Comparison of ENCODE assay signal across 10 mouse cellular contexts in genomic region chr7:127922451-127923275, GRCm38 (mm10). TPM values are rescaled to one million over a fixed set of nuclear protein-coding genes. Genes with fewer than 3 reads are reported as not detected.
DNase-seq lines count a peak whose midpoint lies in the region; ATAC-seq lines count a peak whose summit lies in the region.
"Had no signal": no experiment of that assay in that cellular context is flagged by ENCODE, and none has a peak within 500 bp of the region (broad histone marks: within the 10 kb centered on the region; RNA-seq: fewer than 3 reads in every experiment).

No protein-coding gene starts in this region.

- peaks cover 82% of the 10 kb centered on the region for H3K36me3 ChIP-seq in hindbrain, embryonic 13.5 days

- no peaks in the 10 kb centered on the region for H3K9me3 ChIP-seq in hindbrain, embryonic 13.5 days

- no peak overlapping the region for H3K9ac ChIP-seq in hindbrain, embryonic 13.5 days

- no peak overlapping the region for H3K27ac ChIP-seq in hindbrain, embryonic 13.5 days

- peak; percentile 27 to 37 for DNase-seq in frontal cortex, postnatal 36 days (ENCODE audit: low spot score in 2 of 2)
- DNase-seq in frontal cortex, postnatal 14 days (ENCODE audit: low spot score in 2 of 2): no peak
- DNase-seq in 416B (ENCODE audit: low read depth): peak; percentile 70
- peak; percentile 39 for DNase-seq in lung, postnatal 36 days
- DNase-seq in cerebellum, postnatal 10 days: no peak
- DNase-seq in cerebellum, adult 8-10 months: no peak
- DNase-seq: cerebellum, postnatal 36 days had no signal

- 88% methylated on average over 6 of the region's 6 CpGs for WGBS in hindbrain, embryonic 13.5 days

- H3K4me2 ChIP-seq in hindbrain, embryonic 13.5 days: no peak overlapping the region

- H3K27me3 ChIP-seq in hindbrain, embryonic 13.5 days: peaks cover 8% of the 10 kb centered on the region

- peak; percentile 73 for ATAC-seq in common myeloid progenitor, adult 5-6 weeks (replicated peaks; ENCODE audit: low read depth, poor library complexity, severe bottlenecking)
- ATAC-seq in hindbrain, embryonic 13.5 days (ENCODE audit: low FRiP score): no peak

- H3K4me3 ChIP-seq in hindbrain, embryonic 13.5 days: no peak overlapping the region

- H3K4me1 ChIP-seq in hindbrain, embryonic 13.5 days (replicated peaks): no peaks in the 10 kb centered on the region

RNA-seq across cellular contexts. Expression of gene Prss8, which starts 7.2 kb away (rescaled TPM):
- not detected in 2 replicates for total RNA-seq in common myeloid progenitor, adult 5-6 weeks (2017)
- polyA plus RNA-seq in hindbrain, embryonic 13.5 days (2015; fragmentation: Nextera tagmentation; extraction: Ambion mirVana): 0.26 and 0.30 TPM in 2 replicates
- total RNA-seq: heart, postnatal 25 days had no signal

RNA-seq across cellular contexts. Expression of gene Kat8, which starts 10.3 kb away (rescaled TPM):
- 30.0 and 36.0 TPM in 2 replicates for total RNA-seq in common myeloid progenitor, adult 5-6 weeks (2017)
- polyA plus RNA-seq in hindbrain, embryonic 13.5 days (2015; fragmentation: Nextera tagmentation; extraction: Ambion mirVana): 47.1 and 50.9 TPM in 2 replicates

RNA-seq across cellular contexts. Expression of gene Bckdk, which starts 18.8 kb away (rescaled TPM):
- total RNA-seq in common myeloid progenitor, adult 5-6 weeks (2017): 40.9 and 47.1 TPM in 2 replicates
- polyA plus RNA-seq in hindbrain, embryonic 13.5 days (2015; fragmentation: Nextera tagmentation; extraction: Ambion mirVana): 59.7 and 66.8 TPM in 2 replicates

RNA-seq across cellular contexts. Expression of gene Prss36, which starts 23.9 kb away (rescaled TPM):
- total RNA-seq in common myeloid progenitor, adult 5-6 weeks (2017): 2.4 and 4.3 TPM in 2 replicates
- 11.8 and 13.3 TPM in 2 replicates for polyA plus RNA-seq in hindbrain, embryonic 13.5 days (2015; fragmentation: Nextera tagmentation; extraction: Ambion mirVana)

RNA-seq across cellular contexts. Expression of gene Vkorc1, which starts 27.2 kb away (rescaled TPM):
- total RNA-seq in common myeloid progenitor, adult 5-6 weeks (2017): 27.6 and 34.0 TPM in 2 replicates
- polyA plus RNA-seq in hindbrain, embryonic 13.5 days (2015; fragmentation: Nextera tagmentation; extraction: Ambion mirVana): 67.6 and 71.1 TPM in 2 replicates

Comparison
In these comparisons a context has a peak if more than half of its experiments do, and no peak if none do; other contexts are left out.
1. DNase-seq: peak in frontal cortex, postnatal 36 days (2 of 2), 416B (single experiment) and lung, postnatal 36 days (single experiment); none in frontal cortex, postnatal 14 days (0 of 2), cerebellum, postnatal 10 days (0 of 2) and cerebellum, adult 8-10 months (single experiment).